Mouse (Mus musculus) cerebellum, postnatal 36 days (tissue): ENCODE results near the gene Atp2b2.
A peak's percentile ranks its signal among the peaks of the same experiment; 100 is the strongest.

Experiments
- DNase-seq, 2 experiments: peaks; one replicate each; pipeline ENCODE4 v3.0.0; 2021 to 2022; ENCODE audit warnings: mixed read lengths in 2 of 2

Atp2b2 gene

GRCm38 (mm10) chr6:114042332-114042731, at the start of gene Atp2b2:
Gene Atp2b2 (minus strand): TSS chr6:114042613.
- DNase-seq = peak; percentile 41 to 47

GRCm38 (mm10) chr6:114089626-114090025, 47.2 kb upstream of the Atp2b2 start:
- peak; percentile 70 to 79 for DNase-seq

DNA sequence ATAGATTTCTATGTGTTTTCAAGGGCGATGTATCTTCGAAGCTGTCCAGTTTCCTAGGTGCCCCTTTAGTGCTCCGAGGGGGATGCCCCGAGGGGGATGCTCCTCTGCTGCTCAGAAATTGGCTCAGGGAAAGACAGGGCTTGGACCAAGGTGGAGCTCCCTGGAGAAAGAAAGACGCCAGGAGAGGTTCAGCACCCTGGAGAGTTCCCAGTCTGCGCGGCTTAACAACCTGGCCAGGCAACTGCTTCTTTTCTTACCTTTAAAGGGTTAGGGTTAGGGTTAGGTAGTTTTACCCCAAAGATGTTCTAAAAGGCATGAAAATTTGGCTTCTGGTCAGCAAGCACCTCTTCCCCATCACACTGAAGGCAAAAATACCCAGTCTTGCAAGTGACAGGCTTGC, 44.7 kb upstream of the Atp2b2 start:
- no peak for DNase-seq

GRCm38 (mm10) chr6:114078556-114078955, 36.1 kb upstream of the Atp2b2 start:
- DNase-seq = peak in 1 of 2 experiments; percentile 34

DNA sequence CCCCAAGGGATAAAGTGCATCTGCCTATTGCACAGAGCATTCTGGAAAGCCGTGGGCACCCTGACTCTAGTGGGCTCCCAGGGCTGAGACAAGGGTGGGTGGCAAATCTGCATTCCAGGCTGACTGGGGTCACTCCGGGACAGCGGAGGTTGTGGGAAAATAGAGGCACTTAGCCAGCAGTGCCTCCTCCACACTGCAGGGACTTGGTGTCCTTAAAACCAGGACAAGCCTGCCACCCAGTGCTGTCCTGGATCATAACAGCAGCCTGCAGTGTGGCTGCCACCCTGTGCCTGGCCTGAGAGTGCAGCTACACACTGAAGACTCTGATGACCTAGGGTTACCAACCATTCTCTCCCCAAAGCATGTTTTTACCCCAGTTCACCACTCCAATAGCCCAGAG, 34.1 kb upstream of the Atp2b2 start:
- DNase-seq = peak; percentile 74 to 76

DNA sequence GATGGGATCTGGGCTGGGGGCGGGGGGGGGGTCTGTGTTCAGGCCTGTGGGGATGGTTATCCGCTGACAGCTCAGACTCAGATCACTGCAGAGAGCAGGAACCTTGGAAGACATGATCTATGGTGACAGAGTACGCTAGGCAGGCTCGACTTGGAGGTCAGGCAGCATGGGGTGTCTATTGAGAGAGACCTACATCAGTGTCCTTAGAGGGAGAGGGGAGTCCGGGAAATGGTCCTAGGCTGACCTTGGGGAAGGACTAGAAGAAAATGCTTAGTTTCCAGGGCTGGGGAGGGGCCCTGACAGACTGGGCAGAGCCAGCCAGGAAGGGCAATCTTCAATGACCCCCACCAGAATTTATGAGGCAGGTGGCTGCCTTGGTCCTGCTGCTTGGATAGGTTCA, 33.6 kb upstream of the Atp2b2 start:
- no peak for DNase-seq

GRCm38 (mm10) chr6:114074929-114075328, 32.5 kb upstream of the Atp2b2 start:
- no peak for DNase-seq

GRCm38 (mm10) chr6:114074256-114074655, 31.8 kb upstream of the Atp2b2 start:
- no peak for DNase-seq

GRCm38 (mm10) chr6:114071564-114071963, 29.2 kb upstream of the Atp2b2 start:
- DNase-seq = peak; percentile 82 to 85

GRCm38 (mm10) chr6:114063100-114063499, 20.7 kb upstream of the Atp2b2 start:
- no peak for DNase-seq

- no peak for DNase-seq
Measured at GRCm38 (mm10) chr6:114062688-114063087, 20.3 kb upstream of the Atp2b2 start.

DNA sequence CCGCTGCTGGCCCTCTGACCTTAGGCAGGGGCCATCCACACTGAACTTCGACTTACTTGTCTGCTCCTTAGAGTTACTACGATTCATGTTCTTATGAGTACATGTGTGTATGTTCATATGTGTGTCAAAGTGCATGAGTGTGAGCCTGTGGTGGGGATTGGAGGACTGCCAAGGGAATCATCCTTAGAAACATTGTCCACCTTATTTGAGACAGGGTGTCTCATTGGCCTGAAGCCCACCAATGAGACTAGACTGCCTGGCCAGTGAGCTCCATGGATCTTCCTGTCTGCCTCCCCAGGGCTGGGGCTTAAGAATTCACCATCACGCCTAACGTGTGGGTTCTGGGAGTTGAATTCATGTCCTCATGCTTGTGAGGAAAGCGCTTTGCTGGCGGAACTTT, 16.8 kb upstream of the Atp2b2 start:
- DNase-seq = no peak

GRCm38 (mm10) chr6:114058030-114058808, 15.8 kb upstream of the Atp2b2 start:
- peak in 1 of 2 experiments; percentile 43 for DNase-seq

DNA sequence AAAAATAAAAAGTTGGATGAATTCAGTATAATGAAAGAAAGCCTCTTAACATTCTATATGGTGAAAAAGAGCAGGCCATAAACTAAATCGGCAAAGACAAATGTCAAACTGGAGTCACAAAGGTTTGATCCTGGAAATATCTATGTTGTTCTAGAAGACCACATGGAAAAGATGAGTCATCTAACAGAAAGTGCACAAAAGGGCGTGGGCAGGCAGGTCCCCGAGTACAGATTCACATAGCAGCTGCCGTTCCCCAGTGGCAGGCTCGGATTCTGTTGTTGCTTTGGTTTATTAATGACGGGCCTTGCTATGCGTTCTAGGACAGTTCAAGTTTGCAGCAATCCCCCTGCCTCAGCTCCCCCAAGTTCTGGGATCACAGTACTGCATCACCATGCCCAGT, 12.9 kb upstream of the Atp2b2 start:
- DNase-seq = no peak

- DNase-seq = peak; percentile 38 to 48
Measured at GRCm38 (mm10) chr6:114044962-114045361, 2.5 kb upstream of the Atp2b2 start.

DNA sequence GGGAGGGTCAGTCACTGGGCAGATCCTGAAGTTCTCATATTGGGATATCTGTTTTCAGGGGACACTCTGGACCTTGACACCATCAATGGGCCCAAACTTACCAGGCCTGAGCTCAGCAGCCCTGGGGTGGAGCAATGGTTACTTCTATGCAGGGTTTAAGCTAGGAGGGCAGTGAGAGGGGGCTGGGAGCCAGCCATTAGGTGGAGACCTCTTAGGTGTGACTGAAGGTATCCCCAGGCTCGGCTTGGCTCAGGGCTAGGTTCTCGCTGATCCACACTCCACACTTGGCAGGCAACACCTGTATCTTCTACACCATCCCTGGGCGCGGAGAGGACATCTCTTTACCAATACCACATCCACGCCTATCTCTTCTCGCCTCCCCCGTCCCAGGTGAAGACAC, 423 bp upstream of the Atp2b2 start:
- no peak for DNase-seq

GRCm38 (mm10) chr6:114041911-114042284, 515 bp downstream of the Atp2b2 start:
- peak in 1 of 2 experiments; percentile 68 for DNase-seq

DNA sequence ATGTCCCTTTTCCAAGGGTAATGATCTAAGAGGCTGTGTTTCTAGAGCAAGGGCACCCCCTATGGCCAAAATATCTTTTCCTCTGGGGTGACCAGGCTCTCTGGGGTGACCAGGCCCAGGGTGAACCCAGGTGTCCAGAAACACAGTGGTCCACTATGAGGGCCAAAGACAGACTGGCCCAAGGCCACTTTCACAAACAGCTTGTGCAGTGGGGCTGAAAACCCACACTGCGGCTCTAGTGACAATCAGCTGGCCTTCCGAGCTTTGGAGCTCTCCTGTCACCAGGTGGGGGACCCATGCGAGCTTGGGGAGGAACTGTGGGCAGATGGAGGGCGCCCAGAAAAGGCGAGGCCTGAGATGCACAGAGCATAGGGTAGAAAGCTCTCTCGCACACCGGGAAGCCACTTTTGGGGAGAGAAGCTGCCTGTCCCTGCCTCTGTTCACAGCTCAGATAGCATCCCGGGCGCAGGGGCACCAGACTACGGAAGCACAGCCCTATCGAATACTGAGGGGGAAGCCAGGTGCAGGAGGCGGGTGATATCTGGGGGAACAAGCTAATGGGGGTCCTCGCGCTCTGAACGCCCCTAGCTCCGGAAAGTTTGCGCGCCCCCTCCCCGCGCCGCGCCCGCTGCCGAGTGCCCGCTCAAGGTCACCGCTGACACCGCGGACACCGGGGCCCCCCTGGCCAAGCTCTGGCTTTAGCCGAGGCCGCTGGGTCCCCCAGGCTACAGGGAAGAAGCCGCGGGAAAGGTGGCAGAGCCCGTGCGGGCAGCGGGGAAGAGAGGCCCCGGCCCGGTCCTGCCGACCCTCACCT, 1.1 kb downstream of the Atp2b2 start:
- DNase-seq = peak; percentile 65 to 82

DNA sequence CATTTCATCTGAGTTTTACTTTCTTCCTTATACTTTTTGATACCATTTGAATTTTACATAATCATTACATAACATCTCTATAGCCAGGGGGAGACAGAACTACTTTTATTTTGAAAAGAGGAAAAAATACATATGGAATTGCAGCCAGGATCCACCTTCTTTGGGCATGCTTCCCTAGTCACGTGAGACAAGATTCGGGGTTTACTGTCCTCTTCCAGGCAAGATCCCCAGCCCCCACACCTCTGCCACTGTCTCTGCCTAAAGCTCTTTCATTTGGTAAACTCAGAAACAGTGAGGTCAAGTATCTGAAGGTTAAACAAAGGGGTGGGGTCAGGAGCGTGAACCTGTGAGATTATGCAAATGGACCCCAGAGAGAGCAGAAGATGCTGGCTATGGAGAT, 6.7 kb downstream of the Atp2b2 start:
- no peak for DNase-seq

DNA sequence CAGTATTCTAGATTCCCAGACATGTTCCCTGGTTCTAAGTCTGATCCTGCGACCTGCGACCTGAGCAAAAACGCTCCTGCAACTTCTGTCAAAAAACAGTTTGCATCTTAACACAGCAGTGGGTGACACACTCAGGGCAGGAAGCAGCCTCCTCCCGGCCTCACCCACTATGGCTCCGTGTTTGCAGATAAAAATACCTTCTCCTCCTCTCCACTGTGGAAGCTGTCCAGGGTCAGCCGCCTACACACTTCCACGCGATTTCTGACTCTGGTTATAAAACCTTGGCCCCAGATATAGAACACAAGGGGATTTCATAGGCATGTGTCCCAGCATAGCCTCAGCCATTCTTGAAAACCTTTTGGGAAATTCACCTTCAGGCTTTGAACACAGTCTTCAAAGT, 9.6 kb downstream of the Atp2b2 start:
- peak; percentile 55 to 60 for DNase-seq

DNA sequence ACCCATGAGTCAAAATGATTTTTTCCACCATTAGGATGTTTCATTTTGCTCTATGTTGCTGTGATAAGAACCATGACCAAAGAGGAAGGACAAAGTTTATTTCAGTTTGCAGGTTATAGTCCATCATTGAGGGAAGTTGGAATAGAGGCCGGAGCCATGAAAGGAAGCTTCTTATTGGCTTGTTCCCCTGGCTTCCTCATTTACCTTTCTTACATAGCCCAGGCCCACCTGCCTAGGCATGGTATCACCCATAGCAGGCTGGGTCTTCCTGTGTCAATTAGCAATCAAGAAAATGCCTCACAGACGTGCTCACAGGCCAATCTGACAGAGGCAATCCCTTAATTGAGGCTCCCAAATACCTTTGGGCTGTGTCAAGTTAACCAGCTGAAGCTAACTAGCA, 18.6 kb downstream of the Atp2b2 start:
- DNase-seq = no peak

DNA sequence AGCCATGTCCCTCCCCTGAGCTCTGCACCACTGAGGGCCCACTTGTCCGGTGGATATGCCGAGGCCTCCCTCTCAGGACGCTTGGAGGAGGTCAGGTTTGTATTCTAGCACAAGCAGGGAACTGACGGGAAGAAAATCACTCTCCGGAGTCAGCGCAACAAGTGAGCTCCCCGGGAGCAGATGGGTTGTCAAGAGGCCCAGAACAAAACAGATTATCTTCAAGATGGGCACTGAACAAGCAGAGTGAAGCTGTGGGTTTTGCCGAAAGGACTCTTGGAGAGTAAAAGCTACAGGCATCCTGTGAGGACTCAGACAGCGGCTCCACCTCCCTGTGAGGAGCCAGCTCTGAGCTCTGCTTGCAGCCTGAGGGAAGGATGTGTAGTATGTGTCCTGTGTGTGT, 20.3 kb downstream of the Atp2b2 start:
- peak; percentile 33 to 52 for DNase-seq

DNA sequence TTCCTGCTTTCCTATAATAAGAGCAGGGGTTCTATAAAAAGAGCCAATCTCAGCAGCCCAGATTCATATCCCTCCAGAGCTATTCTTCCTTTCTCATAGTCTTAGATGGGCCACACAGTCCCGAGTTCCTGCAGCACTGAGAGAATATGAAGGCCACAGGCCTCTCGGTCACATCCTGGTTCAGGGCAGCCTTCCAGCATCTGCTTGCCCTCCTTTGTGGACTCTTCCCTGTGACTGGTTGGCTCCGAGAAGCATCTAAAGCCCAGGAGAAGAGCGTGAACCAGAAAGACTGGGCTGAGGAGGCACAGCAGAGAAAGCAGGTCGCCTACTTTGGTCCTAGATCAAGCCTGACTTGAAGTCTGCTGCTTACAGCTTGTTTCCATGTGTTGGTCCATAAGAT, 28.6 kb downstream of the Atp2b2 start:
- DNase-seq = peak; percentile 46 to 48

GRCm38 (mm10) chr6:114012834-114013233, 29.6 kb downstream of the Atp2b2 start:
- peak; percentile 34 to 37 for DNase-seq
